Mouse (Mus musculus): ENCODE measurements around the gene Gm5426. TPM values are rescaled to one million over a fixed set of nuclear protein-coding genes. Genes with fewer than 3 reads are reported as not detected.
"Not testable (repeated sequence)": the region's sequence is repeated elsewhere in the genome, so short reads cannot be mapped to it uniquely, and the experiment has no call there.

The Gm5426 gene
- polyA plus RNA-seq (2015; fragmentation: Nextera tagmentation; extraction: Ambion mirVana): not detected in 2 replicates

GRCm38 (mm10) chr10:96136451-96136850 is at the start of gene Gm5426:
Gm5426 (plus strand) TSS chr10:96136603.
- ATAC-seq (ENCODE audit: low FRiP score); H3K27me3 ChIP-seq (replicated peaks); H3K36me3 ChIP-seq; H3K9me3 ChIP-seq (replicated peaks); H3K27ac ChIP-seq (replicated peaks); H3K4me3 ChIP-seq (replicated peaks); H3K4me2 ChIP-seq; H3K9ac ChIP-seq (replicated peaks); H3K4me1 ChIP-seq: not testable (repeated sequence)
- 95% methylated on average over 6 of the region's 6 CpGs for WGBS

- no peak overlapping the region for H3K9ac ChIP-seq (replicated peaks)
- WGBS: 70% methylated on average over 1 of the region's 1 CpGs
- no peaks in the 10 kb centered on the region for H3K9me3 ChIP-seq (replicated peaks)
- H3K4me2 ChIP-seq: no peak overlapping the region
- H3K4me1 ChIP-seq: peaks cover 5% of the 10 kb centered on the region
- ATAC-seq (ENCODE audit: low FRiP score): no peak
- no peak overlapping the region for H3K4me3 ChIP-seq (replicated peaks)
- H3K27me3 ChIP-seq (replicated peaks): no peaks in the 10 kb centered on the region
- no peak overlapping the region for H3K27ac ChIP-seq (replicated peaks)
- H3K36me3 ChIP-seq: no peaks in the 10 kb centered on the region
These were observed 46.7 kb upstream of the Gm5426 start for GRCm38 (mm10) chr10:96089744-96090143.

GRCm38 (mm10) chr10:96090388-96090787 is 46.0 kb upstream of the Gm5426 start:
- Histone ChIP-seq H3K9me3 (replicated peaks) (no peaks in the 10 kb centered on the region), H3K27ac (replicated peaks) (no peak overlapping the region), H3K27me3 (replicated peaks) (no peaks in the 10 kb centered on the region), H3K4me2 (no peak overlapping the region), H3K9ac (replicated peaks) (no peak overlapping the region), H3K36me3 (no peaks in the 10 kb centered on the region), H3K4me1 (peaks cover 5% of the 10 kb centered on the region), H3K4me3 (replicated peaks) (no peak overlapping the region)
- 68% methylated on average over 3 of the region's 3 CpGs for WGBS
- no peak for ATAC-seq (ENCODE audit: low FRiP score)

- Histone ChIP-seq H3K4me2 (no peak overlapping the region), H3K27ac (replicated peaks) (no peak overlapping the region), H3K36me3 (no peaks in the 10 kb centered on the region), H3K9me3 (replicated peaks) (no peaks in the 10 kb centered on the region), H3K4me3 (replicated peaks) (no peak overlapping the region), H3K27me3 (replicated peaks) (no peaks in the 10 kb centered on the region), H3K4me1 (peaks cover 5% of the 10 kb centered on the region), H3K9ac (replicated peaks) (no peak overlapping the region)
- ATAC-seq (ENCODE audit: low FRiP score): no peak
- 41% methylated on average over 2 of the region's 2 CpGs for WGBS
These were observed 42.4 kb upstream of the Gm5426 start for GRCm38 (mm10) chr10:96093890-96094531.

- Histone ChIP-seq H3K4me3 (replicated peaks) (no peak overlapping the region), H3K9ac (replicated peaks) (no peak overlapping the region), H3K4me2 (no peak overlapping the region), H3K27ac (replicated peaks) (no peak overlapping the region), H3K27me3 (replicated peaks) (no peaks in the 10 kb centered on the region), H3K36me3 (no peaks in the 10 kb centered on the region), H3K9me3 (replicated peaks) (no peaks in the 10 kb centered on the region), H3K4me1 (peaks cover 5% of the 10 kb centered on the region)
- ATAC-seq (ENCODE audit: low FRiP score): no peak
- WGBS: 75% methylated on average over 2 of the region's 2 CpGs
These were observed 41.8 kb upstream of the Gm5426 start for GRCm38 (mm10) chr10:96094559-96094958.

- WGBS: 90% methylated on average over 7 of the region's 7 CpGs
- peaks cover 3% of the 10 kb centered on the region for H3K4me1 ChIP-seq
- H3K4me2 ChIP-seq: no peak overlapping the region
- no peaks in the 10 kb centered on the region for H3K36me3 ChIP-seq
- no peak overlapping the region for H3K9ac ChIP-seq (replicated peaks)
- no peaks in the 10 kb centered on the region for H3K27me3 ChIP-seq (replicated peaks)
- H3K9me3 ChIP-seq (replicated peaks): no peaks in the 10 kb centered on the region
- H3K4me3 ChIP-seq (replicated peaks): no peak overlapping the region
- ATAC-seq (ENCODE audit: low FRiP score): no peak
- H3K27ac ChIP-seq (replicated peaks): no peak overlapping the region
These were observed 39.7 kb upstream of the Gm5426 start for GRCm38 (mm10) chr10:96096730-96097129.

- no peak overlapping the region for H3K27ac ChIP-seq (replicated peaks)
- H3K9ac ChIP-seq (replicated peaks): no peak overlapping the region
- no peaks in the 10 kb centered on the region for H3K9me3 ChIP-seq (replicated peaks)
- WGBS: 42% methylated on average over 4 of the region's 4 CpGs
- ATAC-seq (ENCODE audit: low FRiP score): no peak
- H3K4me1 ChIP-seq: no peaks in the 10 kb centered on the region; the same call in 1 of the 2 replicates
- no peak overlapping the region for H3K4me2 ChIP-seq
- H3K36me3 ChIP-seq: no peaks in the 10 kb centered on the region
- H3K4me3 ChIP-seq (replicated peaks): no peak overlapping the region
- H3K27me3 ChIP-seq (replicated peaks): no peaks in the 10 kb centered on the region
These were observed 35.4 kb upstream of the Gm5426 start for GRCm38 (mm10) chr10:96101035-96101434.

- ATAC-seq (ENCODE audit: low FRiP score): no peak
- no peaks in the 10 kb centered on the region for H3K9me3 ChIP-seq (replicated peaks)
- H3K4me1 ChIP-seq: no peaks in the 10 kb centered on the region; the same call in 1 of the 2 replicates
- no peaks in the 10 kb centered on the region for H3K27me3 ChIP-seq (replicated peaks)
- no peak overlapping the region for H3K4me2 ChIP-seq
- no peak overlapping the region for H3K9ac ChIP-seq (replicated peaks)
- WGBS: 53% methylated on average over 3 of the region's 3 CpGs
- H3K36me3 ChIP-seq: no peaks in the 10 kb centered on the region
- no peak overlapping the region for H3K4me3 ChIP-seq (replicated peaks)
- H3K27ac ChIP-seq (replicated peaks): no peak overlapping the region
These were observed 32.2 kb upstream of the Gm5426 start for GRCm38 (mm10) chr10:96104158-96104557.

GRCm38 (mm10) chr10:96104624-96105023 is 31.8 kb upstream of the Gm5426 start:
- Histone ChIP-seq H3K9ac (replicated peaks) (no peak overlapping the region), H3K27me3 (replicated peaks) (no peaks in the 10 kb centered on the region), H3K4me3 (replicated peaks) (no peak overlapping the region), H3K4me2 (no peak overlapping the region), H3K27ac (replicated peaks) (no peak overlapping the region), H3K4me1 (no peaks in the 10 kb centered on the region; the same call in 1 of the 2 replicates), H3K9me3 (replicated peaks) (no peaks in the 10 kb centered on the region), H3K36me3 (no peaks in the 10 kb centered on the region)
- ATAC-seq (ENCODE audit: low FRiP score): no peak
- 93% methylated on average over 4 of the region's 4 CpGs for WGBS

- no peaks in the 10 kb centered on the region; the same call in 1 of the 2 replicates for H3K4me1 ChIP-seq
- H3K4me3 ChIP-seq (replicated peaks): no peak overlapping the region
- H3K9me3 ChIP-seq (replicated peaks): no peaks in the 10 kb centered on the region
- H3K36me3 ChIP-seq: no peaks in the 10 kb centered on the region
- no peak overlapping the region for H3K4me2 ChIP-seq
- ATAC-seq (ENCODE audit: low FRiP score): no peak
- no peaks in the 10 kb centered on the region for H3K27me3 ChIP-seq (replicated peaks)
- no peak overlapping the region for H3K9ac ChIP-seq (replicated peaks)
- WGBS: 88% methylated on average over 2 of the region's 2 CpGs
- no peak overlapping the region for H3K27ac ChIP-seq (replicated peaks)
These were observed 31.3 kb upstream of the Gm5426 start for GRCm38 (mm10) chr10:96105124-96105523.

- Histone ChIP-seq H3K27ac (replicated peaks) (no peak overlapping the region), H3K4me2 (no peak overlapping the region), H3K9ac (replicated peaks) (no peak overlapping the region), H3K36me3 (no peaks in the 10 kb centered on the region), H3K27me3 (replicated peaks) (no peaks in the 10 kb centered on the region), H3K4me1 (no peaks in the 10 kb centered on the region), H3K4me3 (replicated peaks) (no peak overlapping the region), H3K9me3 (replicated peaks) (no peaks in the 10 kb centered on the region)
- WGBS: 72% methylated on average over 4 of the region's 4 CpGs
- no peak for ATAC-seq (ENCODE audit: low FRiP score)
These were observed 29.3 kb upstream of the Gm5426 start for GRCm38 (mm10) chr10:96106972-96107720.

GRCm38 (mm10) chr10:96107825-96108224 is 28.6 kb upstream of the Gm5426 start:
- WGBS: 89% methylated on average over 1 of the region's 1 CpGs
- H3K9me3 ChIP-seq (replicated peaks): no peaks in the 10 kb centered on the region
- ATAC-seq (ENCODE audit: low FRiP score): no peak
- no peak overlapping the region for H3K9ac ChIP-seq (replicated peaks)
- H3K4me1 ChIP-seq: no peaks in the 10 kb centered on the region
- H3K4me2 ChIP-seq: no peak overlapping the region
- no peaks in the 10 kb centered on the region for H3K27me3 ChIP-seq (replicated peaks)
- no peak overlapping the region for H3K4me3 ChIP-seq (replicated peaks)
- no peak overlapping the region for H3K27ac ChIP-seq (replicated peaks)
- H3K36me3 ChIP-seq: no peaks in the 10 kb centered on the region
